Mouse (Mus musculus) lung, postnatal 0 days (tissue): ENCODE measurements at regions not wholly inside any gene's neighbourhood (a gene's known extent, or its start where the extent isn't known, plus 50 kb on each side); places are given as distances from the start of the nearest gene placed in this dataset.

Experiments used
- ATAC-seq: fragments of 200-750 bp; cut with Nextera tagmentation; 2 replicates; pipeline ENCODE4 v1.8.0; 2017; ENCODE audit warnings: moderate library complexity
- DNase-seq: peaks from one replicate; pipeline ENCODE4 v3.0.0-alpha.2; 2016; ENCODE audit warnings: low spot score
- H3K27ac ChIP-seq: fragments of 300-500 bp; sonication (generic); 2 replicates; pipeline ENCODE4 v1.5.1; 2014; ENCODE audit warnings: antibody characterized with exemption, mild to moderate bottlenecking, low read length, mixed read lengths
- H3K27me3 ChIP-seq: fragments of 300-500 bp; sonication (generic); replicated peaks from 2 replicates; pipeline ENCODE4 v1.6.1; 2014; ENCODE audit warnings: low read length, mixed read lengths; ENCODE audit not compliant: insufficient read depth
- H3K36me3 ChIP-seq: fragments of 300-500 bp; sonication (generic); 2 replicates; pipeline ENCODE4 v1.6.1; 2014; ENCODE audit warnings: low read length, mixed read lengths; ENCODE audit not compliant: insufficient read depth
- H3K4me1 ChIP-seq: fragments of 300-500 bp; sonication (generic); 2 replicates; pipeline ENCODE4 v1.6.1; 2014; ENCODE audit warnings: antibody characterized with exemption, low read depth, low read length, mixed read lengths; ENCODE audit not compliant: insufficient read depth
- H3K4me2 ChIP-seq: fragments of 300-500 bp; sonication (generic); replicated peaks from 2 replicates; pipeline ENCODE4 v1.6.1; 2014; ENCODE audit warnings: low read depth, mild to moderate bottlenecking, low read length, moderate library complexity, mixed read lengths
- H3K4me3 ChIP-seq: fragments of 300-500 bp; sonication (generic); 2 replicates; pipeline ENCODE4 v1.5.1; 2014; ENCODE audit warnings: low read depth, low read length
- H3K9ac ChIP-seq: fragments of 300-500 bp; sonication (generic); replicated peaks from 2 replicates; pipeline ENCODE4 v1.6.1; 2014; ENCODE audit warnings: low read depth, mild to moderate bottlenecking
- H3K9me3 ChIP-seq: fragments of 300-500 bp; sonication (generic); 2 replicates; pipeline ENCODE4 v1.6.1; 2016; ENCODE audit warnings: low read length, mixed read lengths
- CTCF ChIP-seq: IDR thresholded peaks from 2 replicates; pipeline ENCODE4 v1.5.1; 2016; ENCODE audit warnings: antibody characterized with exemption, mild to moderate bottlenecking
- EP300 ChIP-seq: IDR thresholded peaks from 2 replicates; pipeline ENCODE4 v1.6.1; 2016; ENCODE audit warnings: antibody characterized with exemption, mild to moderate bottlenecking, control low read depth
- WGBS: fragments of 180-500 bp; shearing (Covaris S2); extraction: QIAGEN DNeasy Blood & Tissue Kit; methylation state at CpG from one replicate; pipeline ENCODE4 v1.1.7; 2014; 5-methylcytosine and 5-hydroxymethylcytosine counted together

DNA sequence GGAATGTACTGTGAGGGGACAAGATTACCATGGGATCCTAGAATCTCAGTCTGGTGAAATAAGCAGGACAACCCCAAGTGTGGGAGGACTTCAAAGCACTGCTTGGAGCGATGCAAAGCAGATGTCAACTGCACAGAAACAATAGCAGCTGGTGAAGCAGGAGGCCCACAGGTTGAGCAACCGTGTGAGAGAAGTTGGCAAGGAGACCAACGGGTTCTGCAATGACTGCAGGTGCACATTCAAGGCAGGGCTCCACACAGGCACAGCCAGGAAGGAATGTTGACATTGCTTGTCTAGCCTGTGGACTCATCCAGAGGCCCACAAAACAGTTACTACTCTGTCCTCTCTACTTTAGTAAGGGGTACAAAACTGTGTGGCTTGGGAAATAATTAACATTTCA is 150.4 kb upstream of the Ahr start:
- no peak overlapping the region for H3K4me3 ChIP-seq

GRCm38 (mm10) chr12:35681864-35682449 is 147.1 kb upstream of the Ahr start:
- Histone ChIP-seq H3K4me2 (no peak overlapping the region), H3K9me3 (no peaks in the 10 kb centered on the region), H3K4me1 (no peaks in the 10 kb centered on the region), H3K9ac (no peak overlapping the region), H3K27ac (no peak overlapping the region), H3K36me3 (no peaks in the 10 kb centered on the region), H3K4me3 (no peak overlapping the region), H3K27me3 (no peaks in the 10 kb centered on the region)
- TF ChIP-seq EP300 (no peak), CTCF (no peak)
- DNase-seq = no peak
- no peak for ATAC-seq

More for the DNA sequence above, 150.4 kb upstream of the Ahr start:
- no peak overlapping the region for H3K27ac ChIP-seq
- H3K9ac ChIP-seq = no peak overlapping the region
- H3K4me1 ChIP-seq = no peaks in the 10 kb centered on the region
- DNase-seq (peak; percentile 46), ATAC-seq (peak; percentile 55)
- no peaks in the 10 kb centered on the region for H3K27me3 ChIP-seq
- no peaks in the 10 kb centered on the region for H3K9me3 ChIP-seq
- TF ChIP-seq CTCF (no peak), EP300 (no peak)
- WGBS = 42% methylated on average over 3 of the region's 3 CpGs
- H3K36me3 ChIP-seq = no peaks in the 10 kb centered on the region
- no peak overlapping the region for H3K4me2 ChIP-seq

DNA sequence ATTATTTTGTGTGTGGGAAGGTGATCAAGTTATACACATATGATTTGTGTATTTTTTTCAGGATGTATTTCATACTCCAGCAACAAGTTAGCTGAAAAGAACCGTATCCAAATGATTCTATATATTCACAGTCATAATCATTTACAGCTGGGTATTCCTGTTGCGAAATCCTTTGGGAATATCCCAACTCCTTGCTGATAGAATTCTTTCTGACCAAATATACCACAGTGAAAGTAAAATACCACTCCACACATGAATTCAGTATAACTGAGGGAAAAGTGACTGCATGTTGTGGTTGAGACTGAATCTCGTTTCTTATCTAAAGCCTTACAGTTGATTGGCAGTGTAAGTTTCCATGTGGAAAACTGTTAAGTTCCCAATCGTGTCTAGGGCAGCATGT is 145.1 kb upstream of the Ahr start:
- no peak overlapping the region for H3K4me2 ChIP-seq
- no peak for DNase-seq
- no peak for ATAC-seq
- 65% methylated on average over 4 of the region's 4 CpGs for WGBS
- no peaks in the 10 kb centered on the region for H3K4me1 ChIP-seq
- no peaks in the 10 kb centered on the region for H3K36me3 ChIP-seq
- no peak overlapping the region for H3K9ac ChIP-seq
- H3K27ac ChIP-seq = no peak overlapping the region
- no peak overlapping the region for H3K4me3 ChIP-seq
- H3K9me3 ChIP-seq = no peaks in the 10 kb centered on the region
- H3K27me3 ChIP-seq = no peaks in the 10 kb centered on the region
- TF ChIP-seq EP300 = no peak
- TF ChIP-seq CTCF = no peak

DNA sequence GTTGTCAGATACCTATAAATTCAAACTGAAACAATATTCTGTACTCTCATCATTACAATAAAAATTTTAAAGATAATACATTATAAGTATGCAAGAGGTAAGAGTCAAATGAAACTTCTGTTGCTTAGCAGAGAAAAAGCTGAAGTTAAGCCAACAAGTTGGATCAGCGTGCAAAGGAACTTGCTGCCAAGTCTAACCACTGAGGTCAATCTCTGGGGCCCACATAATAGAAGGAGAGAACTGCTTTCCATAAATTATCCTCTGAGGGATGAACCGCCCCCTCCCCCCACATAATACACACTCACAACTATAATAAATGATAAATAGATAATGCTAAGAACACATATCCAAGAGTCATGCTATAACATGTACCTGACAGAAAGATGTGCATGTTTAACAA is 144.2 kb upstream of the Ahr start:
- WGBS = 54% methylated on average over 2 of the region's 2 CpGs
- Histone ChIP-seq H3K4me1 (no peaks in the 10 kb centered on the region), H3K36me3 (no peaks in the 10 kb centered on the region), H3K4me2 (no peak overlapping the region), H3K27ac (no peak overlapping the region), H3K4me3 (no peak overlapping the region), H3K27me3 (no peaks in the 10 kb centered on the region), H3K9ac (no peak overlapping the region), H3K9me3 (no peaks in the 10 kb centered on the region)
- TF ChIP-seq CTCF (no peak), EP300 (no peak)
- ATAC-seq = no peak
- no peak for DNase-seq

- whole genome bisulfite sequencing = 54% methylated on average over 6 of the region's 6 CpGs
- TF ChIP-seq CTCF (peak; percentile 68), EP300 (no peak)
- no peak overlapping the region for H3K27ac ChIP-seq
- H3K4me3 ChIP-seq = no peak overlapping the region
- H3K36me3 ChIP-seq = no peaks in the 10 kb centered on the region
- no peak overlapping the region for H3K9ac ChIP-seq
- no peaks in the 10 kb centered on the region for H3K4me1 ChIP-seq
- DNase-seq (peak; percentile 63), ATAC-seq (no peak)
- no peaks in the 10 kb centered on the region for H3K27me3 ChIP-seq
- H3K4me2 ChIP-seq = no peak overlapping the region
- H3K9me3 ChIP-seq = no peaks in the 10 kb centered on the region
These were observed 139.6 kb upstream of the Ahr start for GRCm38 (mm10) chr12:35674487-35674886.

GRCm38 (mm10) chr12:35670980-35671379 is 136.1 kb upstream of the Ahr start:
- no peak overlapping the region for H3K4me3 ChIP-seq
- TF ChIP-seq CTCF (no peak), EP300 (peak; percentile 46; the same call in 1 of the 2 replicates)
- no peak overlapping the region for H3K9ac ChIP-seq
- no peaks in the 10 kb centered on the region for H3K4me1 ChIP-seq
- no peak overlapping the region for H3K27ac ChIP-seq
- no peaks in the 10 kb centered on the region for H3K9me3 ChIP-seq
- no peaks in the 10 kb centered on the region for H3K27me3 ChIP-seq
- DNase-seq = no peak
- no peak for ATAC-seq
- H3K36me3 ChIP-seq = no peaks in the 10 kb centered on the region
- no peak overlapping the region for H3K4me2 ChIP-seq
- WGBS = 86% methylated on average over 4 of the region's 4 CpGs

DNA sequence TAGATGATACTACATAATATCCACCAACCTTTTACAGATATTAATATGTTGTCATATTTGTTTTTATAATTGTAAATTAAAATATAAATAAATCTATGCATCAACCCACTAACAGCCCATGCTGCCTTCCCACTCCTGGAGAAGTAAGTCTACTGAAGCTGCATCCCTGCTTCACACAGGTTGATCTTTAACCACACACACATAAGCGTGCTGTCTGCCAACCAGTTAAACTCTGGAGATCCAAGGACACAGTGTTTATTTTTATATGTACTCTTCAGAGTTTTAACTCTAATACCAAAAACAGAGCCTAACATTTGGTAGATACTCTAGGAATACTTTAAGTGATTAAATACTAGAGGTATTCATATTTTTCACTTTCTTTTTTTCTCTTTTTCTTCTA is 133.9 kb upstream of the Ahr start:
- Histone ChIP-seq H3K36me3 (no peaks in the 10 kb centered on the region), H3K27me3 (no peaks in the 10 kb centered on the region), H3K27ac (no peak overlapping the region), H3K4me3 (no peak overlapping the region), H3K4me2 (no peak overlapping the region), H3K9ac (no peak overlapping the region), H3K9me3 (no peaks in the 10 kb centered on the region), H3K4me1 (no peaks in the 10 kb centered on the region)
- ATAC-seq (no peak), DNase-seq (no peak)
- no peak for TF ChIP-seq EP300
- TF ChIP-seq CTCF = no peak
- 51% methylated on average over 1 of the region's 1 CpGs for WGBS
